In genomic region chr11:118490566-118491218, GRCm38 (mm10) we compare ENCODE assay signal across 8 mouse cellular contexts. TPM values are rescaled to one million over a fixed set of nuclear protein-coding genes. Genes with fewer than 3 reads are reported as not detected.
DNase-seq lines count a peak whose midpoint lies in the region; ATAC-seq and TF ChIP-seq lines count a peak whose summit lies in the region.

No protein-coding gene starts in this region.

- peak; percentile 56; the same call in 1 of the 2 replicates for ATAC-seq in forebrain, embryonic 13.5 days
- no peak for ATAC-seq in activated CD4-positive, CD25-positive, alpha-beta regulatory T cell, adult 4 months

- peak overlapping the region; percentile 19; the same call in 1 of the 2 replicates for H3K4me3 ChIP-seq in ES-Bruce4 (ENCODE audit: low read depth, low read length)
- no peak overlapping the region for H3K4me3 ChIP-seq in bone marrow, adult 2 months (replicated peaks; ENCODE audit: control insufficient read depth, low read depth, low read length)
- no peak overlapping the region for H3K4me3 ChIP-seq in forebrain, embryonic 13.5 days

- peak; percentile 89 to 93 for DNase-seq in heart, postnatal 36 days
- DNase-seq in layer of hippocampus, postnatal 36 days = peak; percentile 70
- peak; percentile 72 for DNase-seq in mesoderm, embryonic 11.5 days (ENCODE audit: low read depth, low spot score)
- DNase-seq in spleen, postnatal 14 days (ENCODE audit: low spot score in 2 of 2) = peak; percentile 57 to 73

- no peaks in the 10 kb centered on the region for H3K36me3 ChIP-seq in ES-Bruce4 (ENCODE audit: control insufficient read depth, insufficient read depth, low read length, poor library complexity, severe bottlenecking)
- H3K36me3 ChIP-seq in forebrain, embryonic 13.5 days (ENCODE audit: poor library complexity, severe bottlenecking) = peaks cover 6% of the 10 kb centered on the region; the same call in 1 of the 2 replicates

- WGBS in bone marrow, adult 2 months = 26% methylated on average over 22 of the region's 22 CpGs
- WGBS in forebrain, embryonic 13.5 days = 14% methylated on average over 22 of the region's 22 CpGs

- H3K27ac ChIP-seq in ES-Bruce4 (ENCODE audit: insufficient read depth, low read length) = no peak overlapping the region
- no peak overlapping the region for H3K27ac ChIP-seq in bone marrow, adult 2 months (ENCODE audit: control insufficient read depth, insufficient read depth, low read depth, low read length, poor library complexity)
- H3K27ac ChIP-seq in forebrain, embryonic 13.5 days = no peak overlapping the region

- H3K27me3 ChIP-seq in ES-Bruce4 (ENCODE audit: control insufficient read depth, insufficient read depth, low read length, poor library complexity, severe bottlenecking) = no peaks in the 10 kb centered on the region
- H3K27me3 ChIP-seq in forebrain, embryonic 13.5 days = no peaks in the 10 kb centered on the region

- no peak for TF ChIP-seq EP300 in ES-Bruce4 (IDR thresholded peaks at IDR 0.05; ENCODE audit: insufficient read depth, low read depth, low read length)

- no peak for TF ChIP-seq POLR2A in ES-Bruce4 (IDR thresholded peaks at IDR 0.05; ENCODE audit: insufficient read depth, low read length)
- peak; percentile 33; the same call in 1 of the 2 replicates for TF ChIP-seq POLR2A in bone marrow, adult 2 months (IDR thresholded peaks at IDR 0.05; ENCODE audit: borderline replicate concordance, control insufficient read depth, low read depth, low read length)

- H3K4me1 ChIP-seq in ES-Bruce4 (ENCODE audit: control insufficient read depth, insufficient read depth, low read length) = no peaks in the 10 kb centered on the region
- no peaks in the 10 kb centered on the region for H3K4me1 ChIP-seq in bone marrow, adult 2 months (ENCODE audit: control insufficient read depth, insufficient read depth, low read length)
- peaks cover 11% of the 10 kb centered on the region for H3K4me1 ChIP-seq in forebrain, embryonic 13.5 days

- TF ChIP-seq CTCF in ES-Bruce4 (IDR thresholded peaks at IDR 0.05; ENCODE audit: low read depth, low read length) = peak; percentile 79
- peak; percentile 81 for TF ChIP-seq CTCF in bone marrow, adult 2 months (IDR thresholded peaks at IDR 0.05; ENCODE audit: control insufficient read depth, insufficient read depth, low read length)

- intact Hi-C loops in heart, postnatal 36 days (cut with DNase I) = loop anchor here (1.0 to 2.0 kb wide), 2 partner anchors 44 to 66 kb away; no protein-coding TSS in a partner anchor

- 0 out of 2 replicates have a peak overlapping the region, but pooled peaks have one; percentile 20 for H3K9ac ChIP-seq in ES-Bruce4 (ENCODE audit: low read depth, poor library complexity, severe bottlenecking)
- peak overlapping the region; percentile 28; the same call in 1 of the 2 replicates for H3K9ac ChIP-seq in forebrain, embryonic 13.5 days

- H3K9me3 ChIP-seq in ES-Bruce4 (replicated peaks; ENCODE audit: control insufficient read depth, insufficient read depth, low read length, poor library complexity, severe bottlenecking) = no peaks in the 10 kb centered on the region
- no peaks in the 10 kb centered on the region for H3K9me3 ChIP-seq in forebrain, embryonic 13.5 days (replicated peaks)

- peak overlapping the region; percentile 37 for H3K4me2 ChIP-seq in forebrain, embryonic 13.5 days

RNA-seq across cellular contexts. Expression of gene Engase, which starts 14.1 kb away (rescaled TPM):
- 4.9 and 7.8 TPM in 2 replicates for polyA plus RNA-seq in ES-Bruce4 (2011; ENCODE audit: insufficient read depth, insufficient read length, low read depth, missing spikeins)
- polyA plus RNA-seq in bone marrow, adult 2 months (2011; ENCODE audit: insufficient read depth, insufficient read length, low replicate concordance, missing spikeins) = 7.4 and 15.0 TPM in 2 replicates
- polyA plus RNA-seq in forebrain, embryonic 13.5 days (2015; fragmentation: Nextera tagmentation; extraction: Ambion mirVana) = 4.5 and 5.6 TPM in 2 replicates
- 1 to 10 TPM; 5.4 to 7.4 TPM for total RNA-seq in heart, postnatal 36 days (2021)
- 10 to 100 TPM; 15.2 to 15.5 TPM for total RNA-seq in layer of hippocampus, postnatal 36 days (2021)
- polyA plus RNA-seq in activated CD4-positive, CD25-positive, alpha-beta regulatory T cell, adult 4 months (2017; shearing (Covaris generic)) = 1 to 10 TPM in 1 of 2 experiments, under 1 TPM in 1; 0.90 to 2.5 TPM
